Mouse (Mus musculus) MEL (cell line): ENCODE data around the gene Tbl1x. TPM values are rescaled to one million over a fixed set of nuclear protein-coding genes. Genes with fewer than 3 reads are reported as not detected.

ENCODE experiments used
- DNase-seq: peaks from one replicate; pipeline ENCODE4 v3.0.0; 2011; ENCODE audit warnings: low read depth, low spot score
- H3K27ac ChIP-seq: 2 replicates; pipeline ENCODE4 v1.5.1; 2012; ENCODE audit warnings: low read depth, mild to moderate bottlenecking, control low read depth, low read length, moderate library complexity; ENCODE audit not compliant: control insufficient read depth
- H3K27me3 ChIP-seq, 2 experiments: fragments of 150-350 bp in 1 of 2; sonication (generic) in 1 of 2; 2 replicates each; pipeline ENCODE4 v1.6.1; 2012; ENCODE audit warnings: low read length in 2 of 2, mild to moderate bottlenecking in 2 of 2, improper control_type of control experiment in 1 of 2, moderate library complexity in 1 of 2; ENCODE audit not compliant: insufficient read depth in 2 of 2, control insufficient read depth in 1 of 2
- H3K36me3 ChIP-seq, 2 experiments: 2 replicates each; pipeline ENCODE4 v1.6.1; 2012 to 2014; ENCODE audit warnings: low read length in 2 of 2, improper control_type of control experiment in 1 of 2, inconsistent platforms in 1 of 2, mild to moderate bottlenecking in 1 of 2; ENCODE audit not compliant: insufficient read depth in 2 of 2, control insufficient read depth in 1 of 2
- H3K4me1 ChIP-seq, 2 experiments: fragments of 150-350 bp in 1 of 2; sonication (generic) in 1 of 2; 2 replicates each; pipeline ENCODE4 v1.6.1; 2012; ENCODE audit warnings: low read length in 2 of 2, improper control_type of control experiment in 1 of 2, mild to moderate bottlenecking in 1 of 2; ENCODE audit not compliant: insufficient read depth in 2 of 2, control insufficient read depth in 1 of 2
- H3K4me3 ChIP-seq, 2 experiments: fragments of 150-350 bp in 1 of 2; sonication (generic) in 1 of 2; 2 replicates each; pipeline ENCODE4 v1.5.1; 2012; ENCODE audit warnings: low read depth in 2 of 2, low read length in 2 of 2, mild to moderate bottlenecking in 2 of 2, moderate library complexity in 2 of 2, control low read depth in 1 of 2, improper control_type of control experiment in 1 of 2; ENCODE audit not compliant: control insufficient read depth in 1 of 2, insufficient read depth in 1 of 2
- H3K79me2 ChIP-seq: 2 replicates; pipeline ENCODE4 v1.6.1; 2012; ENCODE audit warnings: mild to moderate bottlenecking, low read length, moderate library complexity; ENCODE audit not compliant: control insufficient read depth, poor library complexity, insufficient read depth
- H3K9ac ChIP-seq: 2 replicates; pipeline ENCODE4 v1.6.1; 2012; ENCODE audit warnings: low read depth, mild to moderate bottlenecking, control low read depth, low read length, moderate library complexity; ENCODE audit not compliant: control insufficient read depth, poor library complexity, severe bottlenecking
- H3K9me3 ChIP-seq: fragments of 150-350 bp; sonication (generic); replicated peaks from 2 replicates; pipeline ENCODE4 v1.6.1; 2012; ENCODE audit warnings: mild to moderate bottlenecking, low read length, improper control_type of control experiment, moderate library complexity; ENCODE audit not compliant: insufficient read depth
- CTCF ChIP-seq, 3 experiments: IDR thresholded peaks in 2 of 3; conservative IDR thresholded peaks in 1 of 3; 2 replicates each; pipeline ENCODE4 v1.5.1; 2011 to 2012; ENCODE audit warnings: low read length in 3 of 3, low read depth in 2 of 3, mild to moderate bottlenecking in 2 of 3, improper control_type of control experiment in 1 of 3, inconsistent platforms in 1 of 3, mixed read lengths in 1 of 3, moderate library complexity in 1 of 3; ENCODE audit not compliant: control insufficient read depth in 1 of 3, insufficient read depth in 1 of 3, poor library complexity in 1 of 3, severe bottlenecking in 1 of 3
- E2F4 ChIP-seq: IDR thresholded peaks from 2 replicates; pipeline ENCODE4 v1.6.1; 2011; ENCODE audit warnings: low read depth, low read length, improper control_type of control experiment, borderline replicate concordance
- ELF1 ChIP-seq: IDR thresholded peaks from 2 replicates; pipeline ENCODE4 v1.6.1; 2014; ENCODE audit warnings: low read depth, mild to moderate bottlenecking, inconsistent platforms, low read length, improper control_type of control experiment, moderate library complexity
- ETS1 ChIP-seq: IDR thresholded peaks from 2 replicates; pipeline ENCODE4 v1.6.1; 2012; ENCODE audit warnings: low read depth, mild to moderate bottlenecking, inconsistent platforms, low read length, improper control_type of control experiment, moderate library complexity
- GATA1 ChIP-seq: IDR thresholded peaks from 2 replicates; pipeline ENCODE4 v1.6.1; 2011; ENCODE audit warnings: low read depth, low read length, improper control_type of control experiment
- HCFC1 ChIP-seq: IDR thresholded peaks from 2 replicates; pipeline ENCODE4 v1.6.1; 2012; ENCODE audit warnings: low read depth, mild to moderate bottlenecking, inconsistent platforms, low read length, improper control_type of control experiment, moderate library complexity
- KAT2A ChIP-seq: conservative IDR thresholded peaks from 2 replicates; pipeline ENCODE4 v1.6.1; 2012; ENCODE audit warnings: low read depth, low read length, improper control_type of control experiment, inconsistent platforms
- MAFK ChIP-seq: IDR thresholded peaks from 2 replicates; pipeline ENCODE4 v1.6.1; 2011; ENCODE audit warnings: low read depth, mild to moderate bottlenecking, low read length, improper control_type of control experiment, borderline replicate concordance
- MAZ ChIP-seq: IDR thresholded peaks from 2 replicates; pipeline ENCODE4 v1.6.1; 2012; ENCODE audit warnings: low read depth, mild to moderate bottlenecking, inconsistent platforms, low read length, improper control_type of control experiment
- MEF2A ChIP-seq: IDR thresholded peaks from 2 replicates; pipeline ENCODE4 v1.6.1; 2014; ENCODE audit warnings: low read depth, mild to moderate bottlenecking, inconsistent platforms, low read length, improper control_type of control experiment; ENCODE audit not compliant: poor library complexity, insufficient replicate concordance, severe bottlenecking; ENCODE audit errors: extremely low read depth
- MYB ChIP-seq: IDR thresholded peaks from 2 replicates; pipeline ENCODE4 v1.6.1; 2011; ENCODE audit warnings: mild to moderate bottlenecking, low read depth, low read length, improper control_type of control experiment
- MYC ChIP-seq: IDR thresholded peaks from 2 replicates; pipeline ENCODE4 v1.6.1; 2011; ENCODE audit warnings: low read depth, mild to moderate bottlenecking, low read length, improper control_type of control experiment, moderate library complexity
- NELFE ChIP-seq: IDR thresholded peaks from 2 replicates; pipeline ENCODE4 v1.6.1; 2011; ENCODE audit warnings: low read depth, low read length, improper control_type of control experiment
- POLR2AphosphoS5 ChIP-seq: IDR thresholded peaks from 2 replicates; pipeline ENCODE4 v1.6.1; 2012; ENCODE audit warnings: low read depth, borderline replicate concordance, mild to moderate bottlenecking, inconsistent platforms, low read length, moderate library complexity, mixed read lengths
- RAD21 ChIP-seq: IDR thresholded peaks from 2 replicates; pipeline ENCODE4 v1.6.1; 2011; ENCODE audit warnings: mild to moderate bottlenecking, low read depth, low read length, improper control_type of control experiment
- SIN3A ChIP-seq: IDR thresholded peaks from 2 replicates; pipeline ENCODE4 v1.6.1; 2012; ENCODE audit warnings: low read length, improper control_type of control experiment, inconsistent platforms
- SMC3 ChIP-seq: IDR thresholded peaks from 2 replicates; pipeline ENCODE4 v1.6.1; 2011; ENCODE audit warnings: low read depth, low read length, improper control_type of control experiment
- TBP ChIP-seq: IDR thresholded peaks from 2 replicates; pipeline ENCODE4 v1.8.0; 2011; ENCODE audit warnings: low read depth, low read length, improper control_type of control experiment
- TCF12 ChIP-seq: IDR thresholded peaks from 2 replicates; pipeline ENCODE4 v1.6.1; 2014; ENCODE audit warnings: low read depth, mild to moderate bottlenecking, inconsistent platforms, low read length, improper control_type of control experiment, moderate library complexity
- USF1 ChIP-seq: IDR thresholded peaks from 2 replicates; pipeline ENCODE4 v1.6.1; 2014; ENCODE audit warnings: low read depth, mild to moderate bottlenecking, inconsistent platforms, low read length, improper control_type of control experiment, moderate library complexity
- ZKSCAN1 ChIP-seq: IDR thresholded peaks from 2 replicates; pipeline ENCODE4 v1.6.1; 2012; ENCODE audit warnings: low read depth, mild to moderate bottlenecking, inconsistent platforms, low read length, improper control_type of control experiment, moderate library complexity
- ZNF384 ChIP-seq: IDR thresholded peaks from 2 replicates; pipeline ENCODE4 v1.6.1; 2012; ENCODE audit warnings: low read depth, mild to moderate bottlenecking, inconsistent platforms, low read length, improper control_type of control experiment
- polyA plus RNA-seq, 2 experiments: library from polyadenylated mRNA; stranded (reverse) in 1 of 2; unstranded in 1 of 2; fragments of >175 nt in 1 of 2; fragments of >200 nt in 1 of 2; gene quantifications; 2 replicates each; pipeline versions ENCODE4 v1.2.1 to v1.2.4; 2012; ENCODE audit warnings: low replicate concordance in 2 of 2, low read depth in 1 of 2; ENCODE audit not compliant: insufficient read length in 2 of 2, insufficient read depth in 1 of 2, missing spikeins in 1 of 2
- total RNA-seq: library from RNA; depleted of rRNA; stranded (reverse); fragments of 300-350 nt; gene quantifications from 2 replicates; pipeline ENCODE4 v1.2.3, GENCODE M21; 2012

The Tbl1x gene
- total and polyA plus RNA-seq, 3 experiments, result 17.1 to 42.5 (median 27.6) TPM

- Histone ChIP-seq H3K79me2 (peaks cover 50% of the 10 kb centered on the region), H3K9ac (no peak overlapping the region), H3K27ac (no peak overlapping the region), H3K4me1 (peaks cover 9 to 13% of the 10 kb centered on the region in 2 experiments), H3K27me3 (no peaks in the 10 kb centered on the region), H3K36me3 (peaks cover 0 to 16% of the 10 kb centered on the region in 2 experiments; a peak in 2 of 4 replicates), H3K4me3 (no peak overlapping the region), H3K9me3 (no peaks in the 10 kb centered on the region)
- DNase-seq, result no peak
- TF ChIP-seq ZNF384 (no peak), TCF12 (no peak)
Observed at GRCm38 (mm10) chrX:77518929-77519328, 8.1 kb downstream of the Tbl1x start.

GRCm38 (mm10) chrX:77522842-77523375, 12.1 kb downstream of the Tbl1x start:
- Histone ChIP-seq H3K4me3 (no peak overlapping the region), H3K4me1 (peaks cover 1 to 2% of the 10 kb centered on the region in 2 experiments; a peak in 3 of 4 replicates), H3K9me3 (no peaks in the 10 kb centered on the region), H3K36me3 (peaks cover 0 to 1% of the 10 kb centered on the region in 2 experiments), H3K79me2 (peaks cover 19% of the 10 kb centered on the region), H3K27ac (no peak overlapping the region), H3K9ac (no peak overlapping the region), H3K27me3 (no peaks in the 10 kb centered on the region)
- TF ChIP-seq ZNF384 (no peak), MYC (no peak), ETS1 (no peak), RAD21 (no peak), SIN3A (no peak), ZKSCAN1 (no peak), ELF1 (no peak), MEF2A (no peak), NELFE (no peak)
- DNase-seq, result no peak

- DNase-seq, result no peak
- no peaks in the 10 kb centered on the region for H3K9me3 ChIP-seq
- no peak overlapping the region for H3K9ac ChIP-seq
- no peaks in the 10 kb centered on the region for H3K4me1 ChIP-seq
- TF ChIP-seq USF1 (no peak), MAFK (no peak), HCFC1 (no peak), MYB (no peak), CTCF (IDR thresholded peaks at IDR 0.05 in 2 of 3, conservative IDR thresholded peaks at IDR 0.05 in 1 of 3; ENCODE audit: control insufficient read depth in 1 of 3, insufficient read depth in 1 of 3, low read depth in 2 of 3, low read length in 3 of 3, poor library complexity in 1 of 3, severe bottlenecking in 1 of 3) (no peak), TCF12 (no peak), E2F4 (no peak), POLR2AphosphoS5 (no peak), ZNF384 (no peak), MAZ (no peak), SIN3A (no peak), ELF1 (no peak), TBP (no peak), GATA1 (no peak), KAT2A (no peak), ETS1 (no peak), SMC3 (no peak), MYC (no peak)
- TF ChIP-seq, all 39 proteins: peak for 0
- Histone ChIP-seq H3K4me3 (no peak overlapping the region), H3K36me3 (no peaks in the 10 kb centered on the region; a peak in 2 of 4 replicates), H3K27ac (no peak overlapping the region), H3K79me2 (peaks cover 4% of the 10 kb centered on the region), H3K27me3 (no peaks in the 10 kb centered on the region)
Observed at GRCm38 (mm10) chrX:77525179-77525578, 14.4 kb downstream of the Tbl1x start.
